Mouse (Mus musculus): ENCODE results near the gene Mapkap1. TPM values are rescaled to one million over a fixed set of nuclear protein-coding genes. Genes with fewer than 3 reads are reported as not detected.
A peak's percentile ranks its signal among the peaks of the same experiment; 100 is the strongest.

The Mapkap1 gene
- polyA plus RNA-seq, 1 experiment from 2014 or later, result 122 TPM

GRCm38 (mm10) chr2:34623181-34623580 lies 216.6 kb downstream of the Mapkap1 start:
- Histone ChIP-seq H3K27me3 (no peaks in the 10 kb centered on the region), H3K9me3 (no peaks in the 10 kb centered on the region), H3K9ac (no peak overlapping the region), H3K4me1 (peaks cover 13% of the 10 kb centered on the region), H3K27ac (no peak overlapping the region), H3K4me3 (no peak overlapping the region), H3K4me2 (replicated peaks) (no peak overlapping the region), H3K36me3 (peaks cover 31% of the 10 kb centered on the region; the same call in 1 of the 2 replicates)
- ATAC-seq (ENCODE audit: insufficient number of reproducible peaks, insufficient read depth, low FRiP score, low TSS enrichment), result no peak
- 76% methylated on average over 8 of the region's 8 CpGs for WGBS

GRCm38 (mm10) chr2:34624076-34624475 lies 217.5 kb downstream of the Mapkap1 start:
- H3K27ac ChIP-seq, result no peak overlapping the region
- no peak for ATAC-seq (ENCODE audit: insufficient number of reproducible peaks, insufficient read depth, low FRiP score, low TSS enrichment)
- H3K4me1 ChIP-seq, result peaks cover 13% of the 10 kb centered on the region
- H3K4me3 ChIP-seq, result no peak overlapping the region
- no peaks in the 10 kb centered on the region for H3K27me3 ChIP-seq
- no peaks in the 10 kb centered on the region for H3K9me3 ChIP-seq
- no peak overlapping the region for H3K9ac ChIP-seq
- H3K4me2 ChIP-seq (replicated peaks), result no peak overlapping the region
- 94% methylated on average over 12 of the region's 12 CpGs for WGBS
- peaks cover 31% of the 10 kb centered on the region; the same call in 1 of the 2 replicates for H3K36me3 ChIP-seq

- no peak for ATAC-seq (ENCODE audit: insufficient number of reproducible peaks, insufficient read depth, low FRiP score, low TSS enrichment)
- no peak overlapping the region for H3K4me2 ChIP-seq (replicated peaks)
- WGBS, result 71% methylated on average over 17 of the region's 17 CpGs
- no peaks in the 10 kb centered on the region for H3K9me3 ChIP-seq
- 0 out of 2 replicates have a peak, but pooled peaks cover 20% of the 10 kb centered on the region for H3K36me3 ChIP-seq
- H3K27ac ChIP-seq, result peak overlapping the region; percentile 37; the same call in 1 of the 2 replicates
- no peaks in the 10 kb centered on the region for H3K27me3 ChIP-seq
- no peak overlapping the region for H3K9ac ChIP-seq
- H3K4me1 ChIP-seq, result peaks cover 6% of the 10 kb centered on the region
- H3K4me3 ChIP-seq, result no peak overlapping the region
Observed at GRCm38 (mm10) chr2:34627328-34628226, 221.0 kb downstream of the Mapkap1 start.

GRCm38 (mm10) chr2:34628903-34629540 lies 222.5 kb downstream of the Mapkap1 start:
- Histone ChIP-seq H3K27ac (no peak overlapping the region), H3K4me2 (replicated peaks) (no peak overlapping the region), H3K9me3 (no peaks in the 10 kb centered on the region), H3K27me3 (no peaks in the 10 kb centered on the region), H3K4me1 (peaks cover 6% of the 10 kb centered on the region), H3K36me3 (0 out of 2 replicates have a peak, but pooled peaks cover 7% of the 10 kb centered on the region), H3K4me3 (no peak overlapping the region), H3K9ac (no peak overlapping the region)
- ATAC-seq (ENCODE audit: insufficient number of reproducible peaks, insufficient read depth, low FRiP score, low TSS enrichment), result no peak
- 71% methylated on average over 4 of the region's 4 CpGs for WGBS

GRCm38 (mm10) chr2:34629758-34630157 lies 223.2 kb downstream of the Mapkap1 start:
- WGBS, result 85% methylated on average over 7 of the region's 7 CpGs
- Histone ChIP-seq H3K9me3 (no peaks in the 10 kb centered on the region), H3K4me2 (replicated peaks) (no peak overlapping the region), H3K4me3 (no peak overlapping the region), H3K9ac (no peak overlapping the region), H3K27ac (no peak overlapping the region), H3K36me3 (0 out of 2 replicates have a peak, but pooled peaks cover 4% of the 10 kb centered on the region), H3K27me3 (no peaks in the 10 kb centered on the region), H3K4me1 (peaks cover 6% of the 10 kb centered on the region)
- no peak for ATAC-seq (ENCODE audit: insufficient number of reproducible peaks, insufficient read depth, low FRiP score, low TSS enrichment)

DNA sequence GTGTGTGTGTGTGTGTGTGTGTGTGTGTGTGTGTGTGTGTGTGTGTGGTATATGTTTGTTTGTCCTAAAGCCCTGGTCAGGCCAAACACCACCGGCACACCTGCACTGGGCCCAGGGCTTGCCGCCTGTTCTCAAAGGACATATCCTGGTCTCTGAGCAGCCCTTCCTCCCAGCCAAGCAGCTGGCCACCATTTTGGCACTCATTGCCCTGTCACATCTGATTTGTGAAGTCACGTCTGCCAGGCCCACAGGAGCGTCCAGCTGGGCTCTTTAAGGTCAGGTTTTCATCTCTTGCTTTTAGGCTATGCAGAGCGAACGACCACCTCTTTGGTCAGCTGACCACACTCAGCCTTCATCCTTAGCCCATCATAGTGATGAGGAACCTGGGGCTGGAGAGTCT lies 223.9 kb downstream of the Mapkap1 start:
- Histone ChIP-seq H3K27ac (no peak overlapping the region), H3K9me3 (no peaks in the 10 kb centered on the region), H3K27me3 (no peaks in the 10 kb centered on the region), H3K4me2 (replicated peaks) (no peak overlapping the region), H3K36me3 (no peaks in the 10 kb centered on the region), H3K9ac (no peak overlapping the region), H3K4me1 (peaks cover 6% of the 10 kb centered on the region), H3K4me3 (no peak overlapping the region)
- ATAC-seq (ENCODE audit: insufficient number of reproducible peaks, insufficient read depth, low FRiP score, low TSS enrichment), result no peak
- WGBS, result 70% methylated on average over 6 of the region's 6 CpGs

DNA sequence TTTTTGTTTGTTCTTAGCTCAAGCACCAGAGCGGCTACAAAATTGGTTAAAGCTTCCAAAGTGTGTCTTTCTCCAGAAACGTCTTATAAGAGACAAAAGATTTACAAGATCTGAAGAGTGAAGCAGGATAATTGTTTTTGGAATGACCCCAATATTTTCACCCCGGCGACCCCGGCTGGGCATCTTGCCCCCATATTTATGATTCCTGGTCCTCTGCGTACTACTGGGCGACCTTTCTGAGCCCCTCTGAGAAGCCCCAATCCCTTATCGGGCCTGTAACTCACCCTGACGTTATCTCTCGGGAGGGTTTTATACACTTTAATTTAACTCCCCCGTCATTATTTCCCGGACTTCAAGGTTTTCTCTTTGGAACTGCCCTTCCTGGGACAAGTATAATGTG lies 225.5 kb downstream of the Mapkap1 start:
- Histone ChIP-seq H3K4me1 (peaks cover 6% of the 10 kb centered on the region), H3K27ac (no peak overlapping the region), H3K9ac (no peak overlapping the region), H3K9me3 (no peaks in the 10 kb centered on the region), H3K4me2 (replicated peaks) (no peak overlapping the region), H3K27me3 (no peaks in the 10 kb centered on the region), H3K4me3 (no peak overlapping the region), H3K36me3 (no peaks in the 10 kb centered on the region)
- WGBS, result 77% methylated on average over 12 of the region's 12 CpGs
- ATAC-seq (ENCODE audit: insufficient number of reproducible peaks, insufficient read depth, low FRiP score, low TSS enrichment), result no peak

- Histone ChIP-seq H3K27ac (no peak overlapping the region), H3K27me3 (no peaks in the 10 kb centered on the region), H3K4me2 (replicated peaks) (no peak overlapping the region), H3K4me3 (no peak overlapping the region), H3K9me3 (no peaks in the 10 kb centered on the region), H3K4me1 (peaks cover 5% of the 10 kb centered on the region; the same call in 1 of the 2 replicates), H3K9ac (no peak overlapping the region), H3K36me3 (no peaks in the 10 kb centered on the region)
- whole genome bisulfite sequencing, result 79% methylated on average over 14 of the region's 14 CpGs
- no peak for ATAC-seq (ENCODE audit: insufficient number of reproducible peaks, insufficient read depth, low FRiP score, low TSS enrichment)
Observed at GRCm38 (mm10) chr2:34635249-34636165, 228.9 kb downstream of the Mapkap1 start.

DNA sequence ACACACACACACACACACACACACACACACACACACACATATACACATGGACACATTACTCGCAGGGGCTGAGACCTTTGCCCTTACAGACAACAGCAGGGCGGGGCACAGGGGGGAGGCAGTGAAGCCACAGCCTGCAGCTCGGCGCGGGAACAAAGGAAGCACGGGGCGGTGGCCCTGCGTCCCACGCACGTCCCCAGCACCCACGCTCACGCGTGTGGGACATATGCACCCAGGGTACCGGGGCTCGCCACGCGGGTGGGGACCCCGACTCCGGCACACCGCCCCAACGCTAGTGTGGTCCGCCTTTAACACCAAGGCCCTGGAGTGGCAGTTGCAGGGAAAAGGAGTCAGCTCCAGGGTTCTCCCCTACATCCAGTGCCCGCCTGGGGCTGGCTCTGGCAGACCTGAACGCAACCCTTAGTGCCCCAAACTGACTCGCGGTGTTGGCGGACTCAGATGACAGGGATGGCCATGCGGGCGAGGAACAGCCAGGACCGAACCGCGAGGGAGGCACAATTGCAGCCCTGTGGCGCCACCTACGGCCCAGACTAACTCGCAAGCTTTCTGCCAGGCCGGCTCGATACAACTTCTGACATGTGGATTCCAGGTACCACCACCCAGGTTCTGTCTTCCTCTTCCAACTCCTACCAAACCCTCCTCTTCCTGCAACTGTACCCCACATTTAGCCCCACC lies 232.5 kb downstream of the Mapkap1 start:
- Histone ChIP-seq H3K27me3 (no peaks in the 10 kb centered on the region), H3K4me1 (peaks cover 5% of the 10 kb centered on the region; the same call in 1 of the 2 replicates), H3K9ac (peak overlapping the region; percentile 62), H3K4me2 (replicated peaks) (peak overlapping the region; percentile 89), H3K36me3 (no peaks in the 10 kb centered on the region), H3K9me3 (no peaks in the 10 kb centered on the region), H3K27ac (no peak overlapping the region), H3K4me3 (peak overlapping the region; percentile 41)
- WGBS, result 22% methylated on average over 37 of the region's 37 CpGs
- peak; percentile 62 for ATAC-seq (ENCODE audit: insufficient number of reproducible peaks, insufficient read depth, low FRiP score, low TSS enrichment)

DNA sequence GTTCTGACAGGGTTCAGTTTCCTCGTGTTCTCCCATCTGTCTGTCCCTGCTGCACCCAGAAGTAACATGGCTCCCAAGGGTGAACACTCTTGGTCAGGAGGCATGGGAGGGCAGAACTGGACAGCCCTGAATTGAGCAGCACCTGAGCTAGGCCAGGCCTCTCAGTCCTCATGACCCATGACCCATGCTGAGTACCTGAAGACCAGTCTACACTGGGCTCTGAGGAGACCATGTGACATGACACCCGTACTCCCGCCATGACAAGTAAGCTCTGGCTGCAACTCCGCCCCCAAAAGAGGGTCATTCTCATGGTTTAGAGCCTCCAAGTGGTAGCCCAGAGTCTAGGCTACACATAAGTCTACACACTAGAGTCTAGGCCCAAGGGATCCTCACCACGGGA lies 233.2 kb downstream of the Mapkap1 start:
- Histone ChIP-seq H3K9me3 (no peaks in the 10 kb centered on the region), H3K27ac (no peak overlapping the region), H3K4me3 (no peak overlapping the region), H3K36me3 (no peaks in the 10 kb centered on the region), H3K4me1 (peaks cover 5% of the 10 kb centered on the region; the same call in 1 of the 2 replicates), H3K27me3 (no peaks in the 10 kb centered on the region), H3K4me2 (replicated peaks) (peak overlapping the region; percentile 89; the same call in 1 of the 2 replicates), H3K9ac (no peak overlapping the region)
- 64% methylated on average over 5 of the region's 5 CpGs for WGBS
- no peak for ATAC-seq (ENCODE audit: insufficient number of reproducible peaks, insufficient read depth, low FRiP score, low TSS enrichment)

- Histone ChIP-seq H3K9me3 (no peaks in the 10 kb centered on the region), H3K4me3 (no peak overlapping the region), H3K27ac (no peak overlapping the region), H3K4me2 (replicated peaks) (no peak overlapping the region), H3K9ac (no peak overlapping the region), H3K27me3 (0 out of 2 replicates have a peak, but pooled peaks cover 6% of the 10 kb centered on the region), H3K36me3 (no peaks in the 10 kb centered on the region), H3K4me1 (peaks cover 14% of the 10 kb centered on the region; the same call in 1 of the 2 replicates)
- no peak for ATAC-seq (ENCODE audit: insufficient number of reproducible peaks, insufficient read depth, low FRiP score, low TSS enrichment)
- 24% methylated on average over 2 of the region's 2 CpGs for WGBS
Observed at GRCm38 (mm10) chr2:34642351-34642750, 235.8 kb downstream of the Mapkap1 start.

Measured in embryonic facial prominence, embryonic 12.5 days (tissue).